Mouse (Mus musculus): ENCODE measurements around the gene Hsh2d. TPM values are rescaled to one million over a fixed set of nuclear protein-coding genes. Genes with fewer than 3 reads are reported as not detected.

The Hsh2d gene
- polyA plus RNA-seq, 1 experiment from 2014 or later, result not detected

DNA sequence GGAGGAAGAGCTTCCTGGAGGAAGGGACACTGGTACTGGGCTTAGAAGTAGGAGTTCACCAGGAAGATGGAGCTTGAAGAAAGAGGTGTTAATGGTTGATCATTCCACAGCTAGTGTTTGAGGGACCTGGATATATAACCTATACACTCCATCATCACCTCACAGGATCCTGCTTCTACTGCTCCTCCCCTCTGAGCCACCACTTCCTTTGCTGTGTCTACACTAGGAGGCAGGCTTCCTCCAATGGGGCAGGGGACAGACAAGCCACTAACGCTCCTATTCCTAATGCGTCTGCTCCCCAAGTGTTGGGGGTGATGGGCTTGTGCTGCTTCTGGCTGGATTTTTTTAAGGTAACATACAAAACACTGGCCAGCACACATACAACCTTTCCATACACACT, 21.3 kb downstream of the Hsh2d start:
- H3K36me3 ChIP-seq, result no peaks in the 10 kb centered on the region
- H3K4me1 ChIP-seq (replicated peaks), result no peaks in the 10 kb centered on the region
- H3K9me3 ChIP-seq, result no peaks in the 10 kb centered on the region
- no peak overlapping the region for H3K27ac ChIP-seq
- H3K27me3 ChIP-seq (ENCODE audit: insufficient read depth, poor library complexity, severe bottlenecking), result no peaks in the 10 kb centered on the region
- no peak for DNase-seq (ENCODE audit: low spot score)
- no peak overlapping the region for H3K4me3 ChIP-seq
- WGBS, result 72% methylated on average over 2 of the region's 2 CpGs

DNA sequence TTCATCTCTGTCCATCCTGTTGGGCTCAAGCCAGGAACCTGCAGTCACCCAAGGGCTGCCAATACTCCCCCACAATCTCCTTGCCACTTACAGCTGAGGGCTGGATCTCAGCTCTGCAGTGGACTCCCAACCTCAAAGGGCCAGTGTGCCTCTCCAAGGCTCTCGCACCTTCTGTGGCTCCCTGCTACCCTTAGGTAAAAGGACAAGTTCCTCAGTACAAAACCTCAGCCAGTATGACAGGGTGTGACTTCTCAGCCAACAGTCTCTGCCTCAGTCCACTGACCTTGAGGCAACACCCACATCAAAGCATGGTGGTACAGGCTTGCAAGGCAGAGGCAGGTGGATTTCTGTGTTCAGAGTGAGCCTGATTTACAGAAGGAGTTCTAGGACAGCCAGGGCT, 22.4 kb downstream of the Hsh2d start:
- H3K27ac ChIP-seq, result no peak overlapping the region
- H3K36me3 ChIP-seq, result no peaks in the 10 kb centered on the region
- H3K9me3 ChIP-seq, result no peaks in the 10 kb centered on the region
- no peaks in the 10 kb centered on the region for H3K4me1 ChIP-seq (replicated peaks)
- H3K4me3 ChIP-seq, result no peak overlapping the region
- no peak for DNase-seq (ENCODE audit: low spot score)
- H3K27me3 ChIP-seq (ENCODE audit: insufficient read depth, poor library complexity, severe bottlenecking), result no peaks in the 10 kb centered on the region
- 88% methylated on average over 1 of the region's 1 CpGs for WGBS

DNA sequence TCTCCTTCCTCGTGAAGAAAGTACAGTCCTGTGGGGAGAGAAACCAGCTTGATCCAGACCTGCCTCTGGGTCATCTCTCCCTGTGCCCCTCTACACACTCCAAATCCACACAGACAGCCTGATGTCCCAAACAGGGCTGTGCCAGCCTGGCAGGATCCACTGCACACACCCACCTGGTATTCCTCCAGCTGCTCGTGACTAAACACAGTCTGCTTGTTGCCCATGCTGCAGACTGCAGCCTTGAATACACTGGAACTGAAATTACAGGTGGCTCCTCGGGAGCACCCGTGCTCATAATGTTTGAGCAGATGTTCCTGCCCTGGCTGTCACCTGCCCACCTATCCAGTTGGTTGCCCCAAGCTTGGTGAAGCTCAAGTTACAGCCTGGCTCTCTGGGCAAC, 23.3 kb downstream of the Hsh2d start, which contains the start of gene Cib3:
TSS of gene Cib3 (minus strand) at position 87 of the 400 bp plus-strand sequence.
- Histone ChIP-seq H3K9me3 (no peaks in the 10 kb centered on the region), H3K36me3 (no peaks in the 10 kb centered on the region), H3K4me3 (no peak within 1 kb of the TSS), H3K27me3 (ENCODE audit: insufficient read depth, poor library complexity, severe bottlenecking) (no peaks in the 10 kb centered on the region), H3K27ac (no peak within 1 kb of the TSS), H3K4me1 (replicated peaks) (no peaks in the 10 kb centered on the region)
- no peak for DNase-seq (ENCODE audit: low spot score)
- 75% methylated on average over 4 of the region's 4 CpGs for WGBS

DNA sequence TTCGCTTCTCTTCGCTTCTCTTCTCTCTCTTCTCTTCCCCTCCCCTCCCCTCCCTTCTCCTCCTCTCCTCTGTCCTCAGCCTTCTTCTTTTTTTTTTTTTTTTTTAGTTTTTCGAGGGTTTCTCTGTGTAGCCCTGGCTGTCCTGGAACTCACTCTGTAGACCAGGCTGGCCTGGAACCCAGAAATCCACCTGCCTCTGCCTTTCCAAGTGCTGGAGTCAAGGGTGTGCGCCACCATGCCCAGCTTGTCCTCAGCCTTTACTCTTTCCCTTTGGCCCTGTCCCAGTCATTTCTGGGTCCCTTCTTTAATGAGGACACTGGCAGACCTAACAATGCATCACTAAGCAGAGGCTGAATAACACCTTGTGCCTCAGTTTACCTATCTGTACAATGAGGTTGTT, 24.1 kb downstream of the Hsh2d start, which contains the start of gene Gm11034:
TSS of gene Gm11034 (minus strand) at position 101 of the 400 bp plus-strand sequence.
- DNase-seq (ENCODE audit: low spot score), result no peak
- H3K27ac ChIP-seq, result no peak within 1 kb of the TSS
- no peaks in the 10 kb centered on the region for H3K27me3 ChIP-seq (ENCODE audit: insufficient read depth, poor library complexity, severe bottlenecking)
- no peaks in the 10 kb centered on the region for H3K4me1 ChIP-seq (replicated peaks)
- no peaks in the 10 kb centered on the region for H3K36me3 ChIP-seq
- no peaks in the 10 kb centered on the region for H3K9me3 ChIP-seq
- H3K4me3 ChIP-seq, result no peak within 1 kb of the TSS
- 78% methylated on average over 4 of the region's 4 CpGs for WGBS

DNA sequence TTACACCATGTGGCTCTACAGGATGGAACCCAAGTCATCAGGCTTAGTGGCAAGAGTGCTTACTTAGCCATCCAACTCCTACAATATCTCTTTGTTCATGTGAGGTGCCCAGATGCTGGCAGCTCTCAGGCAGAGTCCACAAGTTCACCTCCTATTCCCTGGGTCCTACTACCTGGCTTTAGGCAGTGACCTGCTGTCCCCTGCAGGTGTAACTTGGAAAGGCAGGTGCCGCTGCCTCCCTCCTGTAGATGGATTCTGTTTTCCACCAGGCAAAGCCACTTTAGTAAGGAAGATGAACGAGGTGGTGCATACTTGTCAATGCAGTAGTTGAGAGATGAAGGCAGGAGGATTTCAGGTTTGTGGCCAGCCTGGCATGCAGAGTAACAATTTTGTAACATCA, 25.6 kb downstream of the Hsh2d start:
- Histone ChIP-seq H3K9me3 (no peaks in the 10 kb centered on the region), H3K4me1 (replicated peaks) (no peaks in the 10 kb centered on the region), H3K36me3 (no peaks in the 10 kb centered on the region), H3K4me3 (no peak overlapping the region), H3K27me3 (ENCODE audit: insufficient read depth, poor library complexity, severe bottlenecking) (no peaks in the 10 kb centered on the region), H3K27ac (no peak overlapping the region)
- 37% methylated on average over 2 of the region's 2 CpGs for WGBS
- no peak for DNase-seq (ENCODE audit: low spot score)

DNA sequence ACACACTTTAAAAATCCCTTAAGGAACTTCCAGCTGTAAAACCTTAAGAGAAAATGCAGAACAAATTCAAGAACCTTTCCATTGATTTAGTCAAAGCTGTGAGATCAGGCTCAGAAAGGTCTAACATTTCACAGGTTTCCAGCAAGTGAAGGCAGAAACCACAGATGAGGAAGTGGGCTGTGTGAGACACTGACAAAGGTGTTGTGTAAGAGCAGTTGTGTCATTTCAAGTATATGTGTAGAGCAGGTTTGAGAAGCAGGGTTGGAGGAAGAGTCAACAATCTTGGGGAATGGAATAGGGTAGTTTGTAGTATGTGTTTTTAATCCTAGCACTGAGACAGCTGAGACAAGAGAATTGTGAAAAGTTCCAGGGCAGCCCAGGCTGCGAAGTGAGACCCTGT, 26.4 kb downstream of the Hsh2d start:
- 52% methylated on average over 1 of the region's 1 CpGs for whole genome bisulfite sequencing
- Histone ChIP-seq H3K27ac (no peak overlapping the region), H3K27me3 (ENCODE audit: insufficient read depth, poor library complexity, severe bottlenecking) (no peaks in the 10 kb centered on the region), H3K36me3 (peaks cover 3% of the 10 kb centered on the region; the same call in 1 of the 2 replicates), H3K9me3 (no peaks in the 10 kb centered on the region), H3K4me1 (replicated peaks) (peaks cover 8% of the 10 kb centered on the region), H3K4me3 (no peak overlapping the region)
- DNase-seq (ENCODE audit: low spot score), result no peak

DNA sequence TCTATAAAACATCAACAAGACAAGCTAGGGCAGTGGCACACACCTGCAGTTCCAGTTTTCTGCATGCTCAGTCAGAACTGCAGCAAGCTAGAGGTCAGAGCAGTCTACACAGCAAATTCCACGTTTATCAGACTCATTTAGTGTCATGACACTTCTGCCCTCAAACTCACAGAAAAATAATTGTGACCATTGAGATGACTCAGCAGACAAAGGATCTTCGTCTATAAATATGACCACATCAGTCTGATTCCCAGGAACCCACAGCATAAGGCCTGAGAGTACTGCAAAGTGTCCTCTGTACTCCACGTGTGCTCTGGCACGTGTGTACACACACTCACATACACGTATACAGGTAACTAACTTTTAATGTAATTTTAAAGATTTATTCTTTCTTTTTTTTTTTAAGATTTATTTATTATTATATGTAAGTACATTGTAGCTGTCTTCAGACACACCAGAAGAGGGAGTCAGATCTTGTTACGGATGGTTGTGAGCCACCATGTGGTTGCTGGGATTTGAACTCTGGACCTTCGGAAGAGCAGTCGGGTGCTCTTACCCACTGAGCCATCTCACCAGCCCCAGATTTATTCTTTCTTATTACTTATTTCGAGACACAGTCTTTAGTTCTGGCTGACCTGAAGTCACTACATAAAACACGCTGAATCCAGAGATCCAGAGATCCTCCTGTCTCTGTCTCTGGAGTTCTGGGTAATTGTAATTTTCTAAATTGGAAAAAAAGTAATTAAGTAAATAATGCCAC, 29.5 kb downstream of the Hsh2d start:
- Histone ChIP-seq H3K9me3 (no peaks in the 10 kb centered on the region), H3K27me3 (ENCODE audit: insufficient read depth, poor library complexity, severe bottlenecking) (no peaks in the 10 kb centered on the region), H3K4me1 (replicated peaks) (peaks cover 12% of the 10 kb centered on the region), H3K27ac (peak overlapping the region; percentile 92; the same call in 1 of the 2 replicates), H3K36me3 (peaks cover 34% of the 10 kb centered on the region), H3K4me3 (peak overlapping the region; percentile 79)
- no peak for DNase-seq (ENCODE audit: low spot score)
- WGBS, result 84% methylated on average over 10 of the region's 10 CpGs

DNA sequence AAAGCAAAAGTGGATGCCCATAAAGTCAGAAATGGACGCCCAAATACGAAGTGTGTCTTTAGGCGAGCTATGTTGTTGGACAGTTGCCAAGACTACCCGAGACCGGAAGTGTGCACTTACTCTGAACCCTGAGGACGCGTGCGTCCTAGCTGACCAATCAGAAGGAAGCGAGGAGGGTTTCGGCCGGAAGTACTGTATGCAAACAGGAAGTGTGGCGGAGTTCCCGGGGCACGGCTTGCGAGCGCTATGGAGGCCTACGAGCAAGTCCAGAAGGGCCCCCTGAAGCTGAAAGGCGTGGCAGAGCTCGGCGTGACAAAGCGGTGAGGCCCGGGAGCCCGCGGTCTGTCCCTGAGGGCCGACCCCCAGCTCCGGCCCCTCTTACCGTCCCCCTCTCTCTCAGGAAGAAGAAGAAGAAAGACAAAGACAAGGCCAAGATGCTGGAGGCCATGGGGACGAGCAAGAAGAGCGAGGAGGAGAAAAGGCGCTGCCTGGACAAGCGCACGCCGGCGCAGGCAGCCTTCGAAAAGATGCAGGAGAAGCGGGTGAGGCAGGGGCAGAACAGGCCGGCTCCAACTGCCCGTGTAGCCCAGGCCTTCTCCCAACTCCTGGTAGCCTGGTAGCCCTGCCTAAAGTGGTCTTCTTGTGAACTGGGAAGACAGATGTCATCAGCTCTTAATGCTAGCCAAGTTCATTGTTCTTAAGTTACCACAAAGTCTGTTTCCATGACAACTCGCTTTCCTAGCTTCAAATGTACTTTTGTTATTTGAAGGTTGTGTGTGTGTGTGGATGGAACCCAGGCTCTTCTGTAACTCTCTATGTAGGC, 30.3 kb downstream of the Hsh2d start, which contains the start of gene Fam32a:
TSS of gene Fam32a (plus strand) at position 190 of the 823 bp plus-strand sequence.
- Histone ChIP-seq H3K27ac (peak within 1 kb of the TSS; percentile 92), H3K27me3 (ENCODE audit: insufficient read depth, poor library complexity, severe bottlenecking) (no peaks in the 10 kb centered on the region)
- WGBS, result 10% methylated on average over 39 of the region's 39 CpGs

DNA sequence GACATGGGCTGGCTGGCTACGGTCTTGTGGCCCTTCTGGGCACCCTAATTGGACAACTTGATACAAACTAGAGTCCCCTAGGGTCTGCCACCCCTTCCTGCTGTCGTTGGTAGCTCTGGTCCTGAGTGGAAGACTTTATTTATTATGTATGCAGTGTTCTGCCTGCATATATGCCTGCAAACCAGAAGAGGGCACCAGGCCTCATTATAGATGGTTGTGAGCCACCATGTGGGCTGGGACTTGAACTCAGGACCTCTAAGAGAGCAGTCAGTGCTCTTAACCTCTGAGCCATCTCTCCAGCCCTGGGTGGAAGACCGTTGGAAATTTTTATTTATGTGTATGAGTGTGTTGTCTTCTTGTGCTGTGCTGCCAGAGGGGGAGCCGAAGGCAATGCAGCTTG, 31.3 kb downstream of the Hsh2d start:
- Histone ChIP-seq H3K9me3 (no peaks in the 10 kb centered on the region), H3K27me3 (ENCODE audit: insufficient read depth, poor library complexity, severe bottlenecking) (no peaks in the 10 kb centered on the region), H3K36me3 (peaks cover 39% of the 10 kb centered on the region), H3K27ac (no peak overlapping the region), H3K4me1 (replicated peaks) (peaks cover 12% of the 10 kb centered on the region), H3K4me3 (peak overlapping the region; percentile 79)
- no peak for DNase-seq (ENCODE audit: low spot score)
- 83% methylated on average over 4 of the region's 4 CpGs for WGBS

More for the DNA sequence above, 30.3 kb downstream of the Hsh2d start, which contains the start of gene Fam32a:
- Histone ChIP-seq H3K4me3 (peak within 1 kb of the TSS; percentile 79), H3K36me3 (peaks cover 39% of the 10 kb centered on the region), H3K4me1 (replicated peaks) (peaks cover 12% of the 10 kb centered on the region), H3K9me3 (no peaks in the 10 kb centered on the region)
- peak; percentile 93 for DNase-seq (ENCODE audit: low spot score)

DNA sequence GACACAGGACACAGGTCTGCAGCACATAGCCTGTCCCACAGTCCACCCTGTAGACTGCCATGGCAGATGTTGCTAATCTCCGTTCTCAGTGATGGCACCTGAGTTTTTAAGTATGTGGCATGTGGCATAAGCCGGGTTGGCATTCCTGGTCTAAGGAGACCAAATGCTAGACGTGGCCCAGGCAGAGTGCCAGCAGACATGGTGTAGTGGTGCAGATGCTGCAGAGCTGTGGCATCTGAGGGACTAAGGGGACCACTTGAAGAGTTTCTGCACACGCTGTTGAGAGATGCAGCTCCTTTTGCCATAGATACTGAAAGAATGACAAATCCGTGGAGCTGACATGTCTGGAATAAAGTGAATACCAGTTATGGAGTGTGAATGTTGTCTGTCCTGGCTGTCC, 33.2 kb downstream of the Hsh2d start:
- H3K27ac ChIP-seq, result no peak overlapping the region
- H3K36me3 ChIP-seq, result peaks cover 39% of the 10 kb centered on the region
- WGBS, result 93% methylated on average over 5 of the region's 5 CpGs
- peaks cover 12% of the 10 kb centered on the region for H3K4me1 ChIP-seq (replicated peaks)
- no peak for DNase-seq (ENCODE audit: low spot score)
- no peaks in the 10 kb centered on the region for H3K27me3 ChIP-seq (ENCODE audit: insufficient read depth, poor library complexity, severe bottlenecking)
- H3K4me3 ChIP-seq, result no peak overlapping the region
- no peaks in the 10 kb centered on the region for H3K9me3 ChIP-seq

DNA sequence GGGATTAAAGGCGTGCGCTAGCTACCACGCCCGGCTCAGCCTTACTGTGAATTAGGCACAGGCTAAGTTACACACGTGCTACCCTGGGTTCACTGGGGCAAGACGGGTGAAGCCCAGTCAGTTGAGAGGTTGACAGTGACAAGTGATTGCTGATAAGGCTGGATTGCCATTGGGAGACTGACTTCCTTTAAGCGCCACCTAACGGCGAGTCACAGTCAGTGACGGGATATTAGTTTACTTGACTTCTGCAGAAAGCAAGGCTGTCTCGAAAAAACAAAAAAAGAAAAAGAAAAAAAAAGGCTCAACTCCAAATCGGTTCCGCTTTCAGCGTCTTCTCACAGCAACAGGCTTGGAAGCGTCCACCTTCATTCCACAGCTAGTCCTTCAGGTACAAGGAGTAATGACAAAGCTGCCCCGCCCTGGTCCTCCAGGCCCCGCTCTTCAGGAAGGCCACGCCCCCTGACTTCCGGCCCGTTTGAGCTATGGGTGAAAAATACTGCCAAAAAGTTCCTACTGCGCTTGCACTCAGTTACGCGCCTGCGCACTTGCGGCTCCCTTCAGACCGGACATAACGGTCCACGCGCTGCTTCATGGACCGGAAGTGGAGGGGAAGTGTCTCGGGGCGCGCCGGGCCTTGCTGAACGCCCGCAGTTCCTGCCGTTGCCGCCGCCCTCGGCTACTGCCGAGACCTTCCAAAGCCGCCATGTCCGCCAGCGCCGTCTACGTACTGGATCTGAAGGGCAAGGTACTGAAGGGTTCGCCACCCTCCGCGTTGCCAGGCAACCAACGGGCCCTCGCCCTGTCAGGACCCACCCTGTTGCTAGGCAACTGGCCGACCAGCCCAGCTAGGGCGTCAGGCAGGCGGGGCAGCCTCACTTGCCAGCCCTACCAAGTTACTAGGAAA, 50.3 kb downstream of the Hsh2d start, which contains the start of gene Ap1m1:
TSS of gene Ap1m1 (plus strand) at position 520 of the 904 bp plus-strand sequence.
- no peaks in the 10 kb centered on the region for H3K27me3 ChIP-seq (ENCODE audit: insufficient read depth, poor library complexity, severe bottlenecking)
- under 1% methylated on average over 54 of the region's 54 CpGs for WGBS
- peak within 1 kb of the TSS; percentile 69 for H3K4me3 ChIP-seq
- H3K27ac ChIP-seq, result peak within 1 kb of the TSS; percentile 96
- H3K4me1 ChIP-seq (replicated peaks), result peaks cover 22% of the 10 kb centered on the region
- H3K36me3 ChIP-seq, result peaks cover 28% of the 10 kb centered on the region
- no peaks in the 10 kb centered on the region for H3K9me3 ChIP-seq
- DNase-seq (ENCODE audit: low spot score), result peak; percentile 99

DNA sequence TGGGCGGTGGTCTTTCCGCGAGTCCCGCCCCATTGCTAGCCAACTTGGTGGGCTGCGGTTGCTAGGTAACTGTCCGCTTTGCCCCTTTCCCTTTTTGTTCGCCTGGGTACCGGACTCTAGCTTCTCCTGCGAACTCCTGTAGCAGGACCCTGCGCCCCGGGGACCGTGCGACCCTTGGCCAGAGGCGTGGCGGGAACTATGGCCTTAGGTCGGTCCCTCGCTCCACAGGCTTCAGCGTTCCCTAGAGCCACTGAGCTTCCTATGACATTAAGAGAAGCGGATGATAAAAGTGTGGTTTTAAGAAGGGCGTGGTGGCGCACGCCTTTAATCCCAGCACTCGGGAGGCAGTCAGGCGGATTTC, 50.9 kb downstream of the Hsh2d start:
- Histone ChIP-seq H3K36me3 (peaks cover 34% of the 10 kb centered on the region), H3K4me3 (peak overlapping the region; percentile 69), H3K4me1 (replicated peaks) (peaks cover 22% of the 10 kb centered on the region), H3K9me3 (no peaks in the 10 kb centered on the region), H3K27me3 (ENCODE audit: insufficient read depth, poor library complexity, severe bottlenecking) (no peaks in the 10 kb centered on the region), H3K27ac (peak overlapping the region; percentile 96)
- DNase-seq (ENCODE audit: low spot score), result no peak
- 1% methylated on average over 24 of the region's 24 CpGs for WGBS
